Mouse (Mus musculus): Measurements from ENCODE around the gene Tbc1d21.

GRCm38 (mm10) chr9:58411556-58411955 lies 41.3 kb upstream of the Tbc1d21 start:
- TF ChIP-seq EP300 (IDR thresholded peaks at IDR 0.05) = no peak
- no peak for TF ChIP-seq CTCF (IDR thresholded peaks at IDR 0.05)
